Mouse (Mus musculus): ENCODE data around the gene B3galnt2.

DNA sequence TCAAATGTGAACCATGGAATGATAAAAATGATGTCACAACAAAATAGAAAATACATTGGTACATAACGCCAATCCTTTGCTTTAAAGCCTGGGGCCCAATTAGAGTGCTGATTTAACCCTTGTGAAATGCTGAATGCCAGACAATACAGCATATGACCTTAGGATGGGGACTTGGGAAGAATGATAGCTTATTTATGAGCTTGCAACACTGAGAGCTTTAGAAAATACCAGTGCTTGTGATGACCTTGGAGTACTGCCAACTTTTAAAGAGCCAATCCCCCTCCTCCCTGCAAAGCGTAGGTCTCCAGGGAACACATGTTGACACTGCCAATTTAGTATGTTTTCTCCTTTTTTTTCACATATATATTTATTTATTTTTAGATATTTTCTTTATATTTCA is 48.4 kb downstream of the B3galnt2 start:
- TF ChIP-seq POLR2A (IDR thresholded peaks at IDR 0.05; ENCODE audit: borderline replicate concordance, extremely low read depth, insufficient read depth, insufficient read length, poor library complexity, severe bottlenecking) (no peak), CTCF (IDR thresholded peaks at IDR 0.05; ENCODE audit: borderline replicate concordance, extremely low read depth, insufficient read depth, insufficient read length) (no peak)

Data from brain, embryonic 14.5 days (tissue).